Mouse (Mus musculus): ENCODE measurements around the gene Gpr6. TPM values are rescaled to one million over a fixed set of nuclear protein-coding genes. Genes with fewer than 3 reads are reported as not detected.
A peak's percentile ranks its signal among the peaks of the same experiment; 100 is the strongest.

Gpr6 gene
- polyA plus RNA-seq (2014; fragmentation: Nextera tagmentation; extraction: Ambion mirVana), result 0.70 and 0.98 TPM in 2 replicates

DNA sequence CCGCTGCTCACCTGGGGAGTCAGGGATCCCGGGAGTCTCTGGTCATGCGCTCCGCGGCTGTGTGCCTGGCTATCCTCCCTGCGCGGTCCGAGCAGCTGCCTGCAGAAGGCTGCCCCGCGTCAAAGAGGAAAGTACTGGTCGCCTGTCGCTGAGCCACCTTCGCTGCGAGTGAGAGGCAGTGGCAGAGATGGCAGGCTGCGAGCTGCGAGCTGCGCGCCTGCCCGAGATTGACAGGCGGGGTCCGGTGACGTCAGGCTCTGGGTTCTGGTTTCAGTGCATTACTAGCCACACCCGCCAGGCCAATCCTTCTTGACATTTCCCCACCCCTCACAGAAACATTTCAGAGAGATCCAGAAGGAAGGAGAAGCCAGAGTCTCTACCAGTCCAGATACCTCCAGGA, at the start of gene Gpr6:
Gpr6 (minus strand) TSS at position 170 of the 400 bp plus-strand sequence.
- Histone ChIP-seq H3K9ac (peak within 1 kb of the TSS; percentile 55), H3K9me3 (ENCODE audit: control insufficient read depth, low read length) (no peaks in the 10 kb centered on the region), H3K36me3 (replicated peaks; ENCODE audit: control insufficient read depth, insufficient read depth) (no peaks in the 10 kb centered on the region), H3K4me1 (replicated peaks; ENCODE audit: control insufficient read depth, insufficient read depth, low read length) (peaks cover 6% of the 10 kb centered on the region), H3K4me2 (replicated peaks) (peak within 1 kb of the TSS; percentile 81), H3K27me3 (ENCODE audit: control insufficient read depth, insufficient read depth, low read length) (peaks cover 43% of the 10 kb centered on the region), H3K27ac (no peak within 1 kb of the TSS), H3K4me3 (replicated peaks; ENCODE audit: low read length) (peak within 1 kb of the TSS; percentile 49)
- DNase-seq (ENCODE audit: low spot score) (peak; percentile 48), ATAC-seq (ENCODE audit: low FRiP score) (peak; percentile 70)
- under 1% methylated on average over 23 of the region's 23 CpGs for WGBS

DNA sequence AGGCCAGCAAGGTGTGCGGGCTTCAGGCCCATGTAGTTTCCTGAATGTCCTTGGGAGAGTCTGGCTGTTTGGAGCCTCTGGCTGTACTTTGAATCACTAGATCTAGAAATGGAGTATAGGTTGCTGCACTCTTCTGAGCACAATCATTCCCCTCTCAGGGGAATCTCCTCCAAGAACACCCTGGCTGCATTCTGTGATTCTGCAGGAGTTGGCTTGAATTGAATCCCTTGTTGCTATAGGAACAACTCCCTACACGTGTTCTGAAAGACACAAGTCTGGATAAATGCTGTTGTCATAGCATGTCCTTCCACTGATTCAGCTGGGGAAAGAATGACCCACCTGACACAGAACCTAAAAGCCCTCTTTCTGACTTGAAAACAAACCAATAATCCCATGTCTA, 28.0 kb upstream of the Gpr6 start:
- Histone ChIP-seq H3K27ac (no peak overlapping the region), H3K27me3 (ENCODE audit: control insufficient read depth, insufficient read depth, low read length) (no peaks in the 10 kb centered on the region), H3K9me3 (ENCODE audit: control insufficient read depth, low read length) (no peaks in the 10 kb centered on the region), H3K4me1 (replicated peaks; ENCODE audit: control insufficient read depth, insufficient read depth, low read length) (0 out of 2 replicates have a peak, but pooled peaks cover 7% of the 10 kb centered on the region), H3K4me3 (replicated peaks; ENCODE audit: low read length) (no peak overlapping the region), H3K4me2 (replicated peaks) (no peak overlapping the region), H3K36me3 (replicated peaks; ENCODE audit: control insufficient read depth, insufficient read depth) (no peaks in the 10 kb centered on the region), H3K9ac (no peak overlapping the region)
- ATAC-seq (ENCODE audit: low FRiP score), result no peak
- no peak for DNase-seq (ENCODE audit: low spot score)
- 57% methylated on average over 2 of the region's 2 CpGs for WGBS

DNA sequence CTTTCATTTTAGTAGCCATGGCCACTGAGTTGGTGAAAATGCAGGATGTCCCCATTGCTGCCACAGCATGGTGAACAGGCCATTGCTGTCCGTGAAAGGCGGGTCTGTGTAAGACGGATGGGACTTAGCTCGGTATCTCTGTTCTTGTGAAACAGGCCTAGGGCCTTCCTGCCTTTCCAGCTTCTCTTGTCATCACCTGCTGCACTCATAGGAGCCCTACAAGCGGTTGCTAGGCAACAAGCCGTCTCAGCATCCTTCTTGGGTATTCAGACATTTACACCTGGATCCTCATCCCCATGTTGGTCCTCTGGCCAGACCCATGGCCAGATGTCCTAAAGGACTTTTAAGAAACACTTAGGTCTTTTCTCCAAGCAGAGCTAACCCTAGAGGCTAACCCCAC, 26.1 kb upstream of the Gpr6 start:
- WGBS, result 71% methylated on average over 6 of the region's 6 CpGs
- no peak overlapping the region for H3K27ac ChIP-seq
- no peaks in the 10 kb centered on the region for H3K27me3 ChIP-seq (ENCODE audit: control insufficient read depth, insufficient read depth, low read length)
- DNase-seq (ENCODE audit: low spot score), result peak; percentile 41
- H3K9ac ChIP-seq, result no peak overlapping the region
- H3K36me3 ChIP-seq (replicated peaks; ENCODE audit: control insufficient read depth, insufficient read depth), result no peaks in the 10 kb centered on the region
- H3K4me1 ChIP-seq (replicated peaks; ENCODE audit: control insufficient read depth, insufficient read depth, low read length), result 0 out of 2 replicates have a peak, but pooled peaks cover 7% of the 10 kb centered on the region
- no peak overlapping the region for H3K4me2 ChIP-seq (replicated peaks)
- H3K4me3 ChIP-seq (replicated peaks; ENCODE audit: low read length), result no peak overlapping the region
- H3K9me3 ChIP-seq (ENCODE audit: control insufficient read depth, low read length), result no peaks in the 10 kb centered on the region
- ATAC-seq (ENCODE audit: low FRiP score), result 0 out of 2 replicates have a peak, but pooled peaks have one; percentile 40

DNA sequence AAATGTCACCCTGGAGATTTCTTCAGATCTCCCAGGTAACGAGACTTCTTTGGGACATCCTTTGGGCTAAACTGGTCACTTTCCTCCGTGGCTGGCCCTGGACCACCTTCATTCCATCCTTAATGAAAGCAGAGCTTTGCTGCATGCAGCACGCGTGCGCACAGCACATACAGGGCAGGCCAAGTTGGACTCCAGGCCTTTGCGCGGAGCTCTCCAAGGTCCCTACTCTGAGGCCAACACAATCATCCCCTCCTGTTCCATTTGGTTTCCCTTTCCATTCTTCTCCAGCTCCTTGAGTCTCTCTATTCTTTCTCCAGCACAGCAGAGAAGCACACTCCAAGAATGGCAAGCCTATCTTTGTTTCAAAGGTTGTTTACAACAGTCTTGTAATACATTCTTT, 16.8 kb upstream of the Gpr6 start:
- no peak overlapping the region for H3K4me3 ChIP-seq (replicated peaks; ENCODE audit: low read length)
- no peak for DNase-seq (ENCODE audit: low spot score)
- H3K27ac ChIP-seq, result no peak overlapping the region
- no peaks in the 10 kb centered on the region for H3K27me3 ChIP-seq (ENCODE audit: control insufficient read depth, insufficient read depth, low read length)
- no peak overlapping the region for H3K4me2 ChIP-seq (replicated peaks)
- no peaks in the 10 kb centered on the region for H3K4me1 ChIP-seq (replicated peaks; ENCODE audit: control insufficient read depth, insufficient read depth, low read length)
- H3K9me3 ChIP-seq (ENCODE audit: control insufficient read depth, low read length), result no peaks in the 10 kb centered on the region
- 72% methylated on average over 7 of the region's 7 CpGs for WGBS
- no peaks in the 10 kb centered on the region for H3K36me3 ChIP-seq (replicated peaks; ENCODE audit: control insufficient read depth, insufficient read depth)
- ATAC-seq (ENCODE audit: low FRiP score), result no peak
- no peak overlapping the region for H3K9ac ChIP-seq

DNA sequence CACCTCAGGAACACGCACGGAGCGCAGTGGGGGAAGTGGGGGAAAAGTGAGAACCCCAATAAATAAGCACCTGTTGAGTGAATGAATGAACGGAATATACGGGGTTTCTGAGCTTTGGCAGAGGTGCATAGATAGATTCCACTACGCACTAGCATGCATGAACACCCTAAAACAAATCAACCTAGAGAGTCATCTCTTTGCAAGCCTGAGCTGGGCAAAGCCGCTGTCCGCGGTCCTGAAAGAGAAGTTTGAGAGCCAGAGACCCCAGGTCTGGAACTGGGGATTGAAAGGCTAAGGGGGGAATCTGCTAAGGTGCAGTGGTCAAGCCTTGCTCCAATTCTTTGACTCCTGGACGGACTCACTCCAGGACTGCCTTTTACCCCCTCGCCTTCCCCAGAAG, 389 bp downstream of the Gpr6 start:
- ATAC-seq (ENCODE audit: low FRiP score), result peak; percentile 32; the same call in 1 of the 2 replicates
- peak; percentile 69 for DNase-seq (ENCODE audit: low spot score)
- H3K4me3 ChIP-seq (replicated peaks; ENCODE audit: low read length), result peak overlapping the region; percentile 49
- H3K27me3 ChIP-seq (ENCODE audit: control insufficient read depth, insufficient read depth, low read length), result peaks cover 43% of the 10 kb centered on the region
- H3K4me2 ChIP-seq (replicated peaks), result peak overlapping the region; percentile 81
- H3K4me1 ChIP-seq (replicated peaks; ENCODE audit: control insufficient read depth, insufficient read depth, low read length), result peaks cover 6% of the 10 kb centered on the region
- H3K27ac ChIP-seq, result no peak overlapping the region
- no peaks in the 10 kb centered on the region for H3K9me3 ChIP-seq (ENCODE audit: control insufficient read depth, low read length)
- H3K9ac ChIP-seq, result peak overlapping the region; percentile 55; the same call in 1 of the 2 replicates
- no peaks in the 10 kb centered on the region for H3K36me3 ChIP-seq (replicated peaks; ENCODE audit: control insufficient read depth, insufficient read depth)
- WGBS, result 2% methylated on average over 11 of the region's 11 CpGs

DNA sequence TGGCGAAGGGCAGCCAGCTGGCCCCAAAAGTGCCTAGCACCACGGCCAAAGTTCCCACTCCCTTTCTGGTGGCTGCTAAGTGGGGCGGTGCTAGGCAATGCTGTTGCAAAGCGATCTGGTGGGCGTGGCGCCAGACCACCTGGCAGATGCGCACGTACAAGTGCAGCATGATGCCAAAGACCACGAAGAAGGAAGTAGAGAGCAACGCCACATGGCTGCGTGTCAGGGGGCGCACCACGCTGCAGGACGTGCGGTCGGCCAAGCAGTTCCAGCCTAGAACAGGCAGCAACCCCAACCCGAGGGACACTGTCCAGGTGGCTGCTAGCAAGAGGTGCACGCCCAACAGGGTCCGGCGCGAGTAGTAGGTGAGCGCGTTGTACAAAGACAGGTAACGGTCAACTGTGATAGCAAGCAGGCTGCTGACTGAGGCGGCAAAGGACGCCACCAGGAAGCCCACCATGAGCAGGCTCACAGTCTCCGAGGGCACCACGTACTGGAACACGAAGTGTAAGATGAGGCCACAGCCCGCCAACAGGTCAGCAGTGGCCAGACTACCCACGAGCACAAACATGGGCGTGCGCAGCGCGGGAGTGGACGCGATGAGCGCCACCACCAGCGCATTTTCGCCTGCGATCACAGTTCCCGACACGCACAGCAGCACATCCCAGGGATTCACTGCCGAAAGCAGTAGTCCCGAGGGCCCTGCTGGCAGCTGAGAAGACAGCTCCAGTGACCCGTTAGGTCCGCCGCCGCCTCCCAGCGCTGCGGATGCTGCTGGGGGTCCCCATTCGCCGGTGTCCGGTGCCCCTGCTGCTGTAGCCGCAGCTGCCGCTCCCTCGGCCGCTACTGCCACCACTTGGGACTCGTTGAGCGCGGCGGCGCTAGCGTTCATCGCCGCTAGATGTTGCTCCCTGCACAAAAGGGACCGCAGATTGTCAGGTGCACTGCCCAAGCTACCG, 1.1 kb downstream of the Gpr6 start:
- peak; percentile 63 for DNase-seq (ENCODE audit: low spot score)
- no peak overlapping the region for H3K27ac ChIP-seq
- peak overlapping the region; percentile 55 for H3K9ac ChIP-seq
- H3K4me3 ChIP-seq (replicated peaks; ENCODE audit: low read length), result peak overlapping the region; percentile 49
- peaks cover 6% of the 10 kb centered on the region for H3K4me1 ChIP-seq (replicated peaks; ENCODE audit: control insufficient read depth, insufficient read depth, low read length)
- H3K36me3 ChIP-seq (replicated peaks; ENCODE audit: control insufficient read depth, insufficient read depth), result no peaks in the 10 kb centered on the region
- WGBS, result 4% methylated on average over 68 of the region's 68 CpGs
- peak; percentile 68; the same call in 1 of the 2 replicates for ATAC-seq (ENCODE audit: low FRiP score)
- peaks cover 43% of the 10 kb centered on the region for H3K27me3 ChIP-seq (ENCODE audit: control insufficient read depth, insufficient read depth, low read length)
- no peaks in the 10 kb centered on the region for H3K9me3 ChIP-seq (ENCODE audit: control insufficient read depth, low read length)
- peak overlapping the region; percentile 81 for H3K4me2 ChIP-seq (replicated peaks)

DNA sequence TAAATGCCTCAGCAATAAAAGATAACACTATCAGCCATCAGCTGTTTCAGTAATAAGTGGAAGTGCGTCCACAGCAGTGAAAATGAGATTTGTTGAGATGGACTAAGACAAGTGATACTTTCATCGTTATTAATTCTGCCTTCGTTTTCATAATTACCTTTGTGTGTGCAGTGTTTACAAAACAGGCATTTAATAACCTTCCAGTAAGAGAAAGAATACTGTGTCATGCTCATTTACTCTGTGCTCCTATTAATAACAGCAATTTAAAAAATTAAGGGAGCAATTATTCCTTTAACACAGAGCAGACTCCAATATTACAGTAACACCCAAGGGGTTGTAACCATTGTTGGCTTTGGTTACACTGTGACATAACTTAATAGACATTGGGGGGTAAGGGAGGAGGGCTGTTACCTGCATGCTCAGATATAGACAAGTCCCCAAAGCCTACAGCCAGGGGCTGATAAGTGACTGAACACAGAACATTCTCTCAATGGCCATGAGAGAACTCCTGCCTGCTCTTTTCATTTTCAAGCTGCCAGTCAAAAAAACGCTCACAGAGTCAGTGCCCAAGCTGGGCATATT, 11.7 kb downstream of the Gpr6 start:
- Histone ChIP-seq H3K9ac (no peak overlapping the region), H3K4me2 (replicated peaks) (no peak overlapping the region), H3K4me1 (replicated peaks; ENCODE audit: control insufficient read depth, insufficient read depth, low read length) (peaks cover 3% of the 10 kb centered on the region; the same call in 1 of the 2 replicates), H3K9me3 (ENCODE audit: control insufficient read depth, low read length) (no peaks in the 10 kb centered on the region), H3K36me3 (replicated peaks; ENCODE audit: control insufficient read depth, insufficient read depth) (no peaks in the 10 kb centered on the region), H3K4me3 (replicated peaks; ENCODE audit: low read length) (no peak overlapping the region), H3K27me3 (ENCODE audit: control insufficient read depth, insufficient read depth, low read length) (no peaks in the 10 kb centered on the region), H3K27ac (no peak overlapping the region)
- ATAC-seq (ENCODE audit: low FRiP score), result 0 out of 2 replicates have a peak, but pooled peaks have one; percentile 24
- no peak for DNase-seq (ENCODE audit: low spot score)
- whole genome bisulfite sequencing, result 52% methylated on average over 4 of the region's 4 CpGs

DNA sequence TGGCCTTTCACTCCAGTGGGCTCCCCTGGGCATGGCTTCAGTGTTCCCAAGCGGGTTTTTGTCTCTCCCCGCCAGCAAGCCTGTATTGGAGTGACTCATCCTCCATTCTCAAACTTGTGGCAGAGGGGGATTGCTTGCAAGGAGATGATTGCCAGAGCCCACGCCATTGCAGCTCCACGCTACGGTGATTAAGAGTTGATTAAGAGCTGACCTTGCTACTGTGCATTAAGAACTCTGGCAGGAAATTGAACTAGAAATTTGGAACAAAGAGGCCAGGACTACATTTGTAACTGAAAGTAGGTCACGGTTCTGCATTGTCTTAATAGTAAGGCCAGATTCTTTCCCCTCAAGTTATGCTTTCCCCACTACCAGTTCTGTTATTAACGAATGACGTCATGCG, 16.5 kb downstream of the Gpr6 start:
- Histone ChIP-seq H3K27me3 (ENCODE audit: control insufficient read depth, insufficient read depth, low read length) (no peaks in the 10 kb centered on the region), H3K27ac (no peak overlapping the region), H3K9ac (no peak overlapping the region), H3K4me2 (replicated peaks) (no peak overlapping the region), H3K36me3 (replicated peaks; ENCODE audit: control insufficient read depth, insufficient read depth) (no peaks in the 10 kb centered on the region), H3K4me3 (replicated peaks; ENCODE audit: low read length) (no peak overlapping the region), H3K4me1 (replicated peaks; ENCODE audit: control insufficient read depth, insufficient read depth, low read length) (peaks cover 5% of the 10 kb centered on the region; the same call in 1 of the 2 replicates), H3K9me3 (ENCODE audit: control insufficient read depth, low read length) (no peaks in the 10 kb centered on the region)
- WGBS, result 57% methylated on average over 9 of the region's 9 CpGs
- no peak for DNase-seq (ENCODE audit: low spot score)
- ATAC-seq (ENCODE audit: low FRiP score), result no peak

DNA sequence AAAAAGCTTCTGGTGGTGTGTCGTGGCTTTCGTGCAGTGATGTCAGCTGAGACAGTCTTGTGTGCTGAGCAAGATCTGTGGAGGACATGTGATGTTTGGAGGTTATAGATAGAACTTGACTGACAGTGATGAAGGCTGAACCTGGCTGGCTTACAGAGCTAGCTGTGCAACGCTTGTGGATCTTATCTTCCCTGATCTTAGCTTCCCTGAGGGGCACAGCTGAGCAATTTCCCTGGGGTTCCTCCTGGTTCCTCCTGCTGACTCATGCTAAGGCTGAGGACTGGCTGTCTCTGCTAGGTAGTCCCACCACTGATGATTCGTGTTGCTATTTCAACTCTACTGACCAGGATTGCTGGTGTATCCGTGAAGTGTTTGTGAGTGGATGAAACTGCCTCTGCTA, 18.1 kb downstream of the Gpr6 start:
- Histone ChIP-seq H3K9me3 (ENCODE audit: control insufficient read depth, low read length) (no peaks in the 10 kb centered on the region), H3K4me3 (replicated peaks; ENCODE audit: low read length) (no peak overlapping the region), H3K4me2 (replicated peaks) (no peak overlapping the region), H3K27ac (no peak overlapping the region), H3K4me1 (replicated peaks; ENCODE audit: control insufficient read depth, insufficient read depth, low read length) (peaks cover 5% of the 10 kb centered on the region; the same call in 1 of the 2 replicates), H3K36me3 (replicated peaks; ENCODE audit: control insufficient read depth, insufficient read depth) (no peaks in the 10 kb centered on the region), H3K9ac (no peak overlapping the region), H3K27me3 (ENCODE audit: control insufficient read depth, insufficient read depth, low read length) (no peaks in the 10 kb centered on the region)
- WGBS, result 91% methylated on average over 5 of the region's 5 CpGs
- ATAC-seq (ENCODE audit: low FRiP score) (no peak), DNase-seq (ENCODE audit: low spot score) (no peak)

All from hindbrain, embryonic 14.5 days (tissue).